Mouse (Mus musculus): ENCODE data around the gene Stx8.

The Stx8 gene

GRCm38 (mm10) chr11:68089885-68090592, 124.0 kb downstream of the Stx8 start:
- peak in 1 of 2 experiments; percentile 26 for DNase-seq

GRCm38 (mm10) chr11:68091975-68092759, 126.2 kb downstream of the Stx8 start:
- DNase-seq = no peak

GRCm38 (mm10) chr11:68101598-68101997, 135.6 kb downstream of the Stx8 start:
- no peak for DNase-seq

DNA sequence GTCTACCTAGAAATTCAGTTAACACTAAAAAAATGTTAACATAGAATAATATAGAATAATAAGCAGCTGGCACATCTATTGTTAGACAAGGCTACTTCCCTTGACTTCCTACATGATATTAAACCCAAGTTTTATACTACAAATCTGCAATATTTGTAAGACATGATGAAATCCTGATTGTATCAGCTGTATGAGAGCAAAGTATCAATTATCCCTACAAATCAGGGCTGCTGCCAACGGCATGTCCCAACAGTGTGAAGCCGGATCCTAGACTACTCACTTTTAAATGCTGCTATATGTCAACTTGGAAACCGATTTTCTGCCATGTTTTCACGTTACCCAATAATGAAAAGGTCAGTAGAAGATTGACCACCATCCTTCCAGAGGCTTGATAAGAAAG, 137.5 kb downstream of the Stx8 start:
- no peak for DNase-seq

DNA sequence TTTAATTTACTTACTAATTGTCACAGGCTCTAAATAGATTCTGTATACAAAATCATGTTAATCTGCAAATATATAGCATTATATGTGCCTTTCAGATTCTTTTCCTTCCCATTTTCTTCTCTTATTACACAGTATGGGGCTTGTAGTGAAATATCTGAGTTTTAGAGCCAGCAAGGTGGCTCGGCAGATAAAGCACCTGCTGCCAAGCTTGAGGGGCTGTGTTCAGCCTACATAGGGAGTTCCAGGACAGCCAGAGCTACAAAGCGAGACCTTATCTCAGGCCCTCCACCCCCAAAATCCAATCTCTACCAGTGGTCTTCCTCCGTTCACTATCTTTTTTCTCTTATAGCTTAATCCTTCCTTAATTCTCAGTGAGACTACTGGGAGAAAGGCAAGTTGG, 140.1 kb downstream of the Stx8 start:
- no peak for DNase-seq

- no peak for DNase-seq
These were observed 147.6 kb downstream of the Stx8 start for GRCm38 (mm10) chr11:68113454-68114100.

GRCm38 (mm10) chr11:68114202-68114601, 148.2 kb downstream of the Stx8 start:
- peak; percentile 35 to 45 for DNase-seq

DNA sequence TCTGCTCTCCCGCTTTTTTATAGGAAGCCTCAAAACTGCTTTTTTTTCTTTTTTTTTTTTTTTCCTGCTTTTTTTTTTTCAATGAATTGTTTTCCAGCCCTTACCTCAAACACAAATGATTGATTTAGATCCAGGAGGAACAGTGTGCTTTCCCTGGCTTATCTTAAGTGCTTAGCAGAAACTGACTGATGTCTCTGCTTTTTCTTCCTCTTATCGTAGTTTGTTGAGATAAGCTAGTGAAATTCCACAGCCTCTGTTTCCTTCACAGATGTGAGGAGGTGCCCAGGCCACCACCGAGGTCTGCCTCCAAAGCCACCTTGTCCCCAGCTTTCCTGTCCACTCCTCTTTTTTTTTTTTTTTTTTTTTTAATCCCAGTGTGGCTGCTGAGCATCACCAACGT, 150.2 kb downstream of the Stx8 start:
- no peak for DNase-seq

GRCm38 (mm10) chr11:68117878-68118660, 152.1 kb downstream of the Stx8 start:
- DNase-seq = no peak

DNA sequence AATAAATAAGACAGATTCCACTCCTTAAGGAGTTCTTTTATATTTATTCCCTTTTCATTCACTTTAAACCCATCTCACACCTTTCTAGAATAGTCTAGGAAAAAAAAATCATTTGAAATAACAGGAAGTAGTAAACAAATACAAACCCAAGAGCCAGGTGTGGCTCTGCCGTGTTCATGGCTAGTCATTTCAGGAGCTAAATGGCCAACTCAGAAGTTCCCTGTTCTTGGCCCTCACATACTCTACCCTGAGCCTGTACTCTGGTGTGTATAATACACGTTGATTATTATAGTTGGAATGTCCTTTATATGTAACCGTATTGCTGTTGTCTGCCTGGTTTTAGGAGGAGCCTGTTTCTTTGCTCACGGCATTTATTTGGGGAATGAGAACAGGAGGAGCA, 152.7 kb downstream of the Stx8 start:
- no peak for DNase-seq

DNA sequence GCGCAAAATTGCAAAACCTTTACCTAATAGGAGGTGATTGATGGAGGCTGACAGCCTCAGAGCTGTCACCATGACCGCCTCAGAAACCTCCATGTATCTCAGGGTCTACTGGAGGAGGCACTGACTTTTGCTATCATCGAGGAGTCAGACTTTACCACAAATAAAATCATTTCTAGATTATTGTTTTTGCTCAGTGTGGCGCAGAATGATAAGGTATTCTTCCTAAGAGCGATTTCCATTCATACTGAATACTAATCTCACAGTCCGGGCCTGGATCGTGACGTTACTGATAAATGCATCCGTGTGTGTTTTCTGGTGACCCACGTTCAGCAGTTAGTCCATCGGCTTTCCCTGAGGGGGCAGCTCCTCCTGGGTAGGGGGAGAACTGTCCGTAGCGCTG, 153.1 kb downstream of the Stx8 start:
- DNase-seq = no peak

GRCm38 (mm10) chr11:68121260-68121659, 155.3 kb downstream of the Stx8 start:
- DNase-seq = no peak

GRCm38 (mm10) chr11:68121660-68122059, 155.7 kb downstream of the Stx8 start:
- DNase-seq = no peak

DNA sequence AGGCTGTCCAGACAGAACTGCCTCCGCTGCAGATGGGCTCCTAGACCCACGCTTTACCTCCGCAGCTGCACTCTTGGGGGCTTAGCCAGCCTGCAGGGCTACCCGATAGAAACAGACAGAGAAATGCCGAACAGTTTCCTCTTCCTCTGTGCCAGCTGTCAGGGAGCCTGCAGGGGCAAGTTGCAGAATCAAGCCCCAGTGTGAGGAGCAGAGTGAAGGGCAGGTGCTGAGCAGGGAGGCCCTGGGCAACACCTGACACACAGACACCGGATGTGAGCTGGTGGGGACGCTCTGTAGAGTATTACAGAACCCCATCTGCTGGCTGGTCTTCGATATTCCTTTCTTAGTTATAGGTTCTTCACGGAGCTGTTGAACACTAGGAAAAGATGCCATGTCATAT, 160.1 kb downstream of the Stx8 start:
- DNase-seq = no peak

- DNase-seq = no peak
These were observed 168.5 kb downstream of the Stx8 start for GRCm38 (mm10) chr11:68134494-68134893.

GRCm38 (mm10) chr11:68135350-68135749, 169.4 kb downstream of the Stx8 start:
- no peak for DNase-seq

GRCm38 (mm10) chr11:68136687-68137086, 170.7 kb downstream of the Stx8 start:
- peak in 1 of 2 experiments; percentile 43 for DNase-seq

- DNase-seq = no peak
These were observed 176.3 kb downstream of the Stx8 start for GRCm38 (mm10) chr11:68142296-68142695.

GRCm38 (mm10) chr11:68144235-68145065, 178.5 kb downstream of the Stx8 start:
- no peak for DNase-seq

GRCm38 (mm10) chr11:68145066-68145585, 179.1 kb downstream of the Stx8 start:
- DNase-seq = no peak

DNA sequence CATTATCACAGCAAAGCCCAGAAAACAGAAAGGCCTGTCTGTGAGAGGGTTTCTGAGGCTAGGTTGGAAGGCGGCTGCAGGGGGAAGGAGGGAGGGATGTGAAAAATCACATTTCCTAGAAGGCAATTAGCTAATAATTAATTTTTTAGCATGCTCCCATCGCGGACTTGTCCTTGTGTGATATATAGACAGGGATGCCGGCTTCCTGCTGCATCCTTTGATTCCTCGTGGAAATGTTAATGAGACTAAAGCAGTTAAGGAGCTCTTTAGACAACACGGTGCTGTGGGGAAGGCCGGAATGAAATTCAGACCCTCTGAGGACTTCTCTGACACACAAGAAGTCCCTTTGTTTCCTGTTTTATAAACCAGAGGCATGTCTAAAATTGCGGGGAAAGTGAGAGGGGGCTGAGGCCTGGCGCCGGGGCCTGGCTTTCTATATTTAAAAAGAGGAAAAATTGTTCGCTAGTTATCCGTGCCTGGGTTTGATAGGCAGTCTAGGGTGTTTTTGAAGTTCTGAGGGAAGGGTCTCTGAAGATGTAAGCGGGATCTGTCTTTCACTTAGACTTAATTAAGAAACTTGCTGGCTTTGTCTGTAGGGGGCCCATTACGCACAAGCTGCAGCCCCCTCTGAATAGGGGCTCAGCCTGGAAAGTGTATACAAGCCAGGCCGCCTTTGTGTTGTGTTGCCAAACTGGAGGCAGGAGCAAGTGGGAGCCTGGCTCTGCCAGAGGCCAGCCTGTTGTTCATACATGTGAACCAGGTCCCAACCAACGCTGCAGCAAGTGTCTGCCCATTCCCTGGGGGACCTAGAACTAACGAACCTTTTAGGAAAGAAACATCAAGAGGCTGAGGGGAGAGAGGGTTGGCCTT, 179.8 kb downstream of the Stx8 start:
- no peak for DNase-seq
